Mouse (Mus musculus) G1E (cell line): ENCODE measurements around the gene Larp1.

Experiments
- CTCF ChIP-seq: IDR thresholded peaks from 2 replicates; pipeline ENCODE4 v1.5.1; 2012; ENCODE audit warnings: low read depth, low read length, inconsistent platforms, mixed read lengths
- GATA2 ChIP-seq: IDR thresholded peaks from 2 replicates; pipeline ENCODE4 v1.6.1; 2012; ENCODE audit warnings: low read depth, low read length, inconsistent platforms, borderline replicate concordance

- TF ChIP-seq CTCF, result no peak
- TF ChIP-seq GATA2, result no peak
Observed at GRCm38 (mm10) chr11:58042861-58043431, 34.1 kb downstream of the Larp1 start.
